Mouse (Mus musculus): ENCODE results near the gene Olfr1466.

Gene Olfr1466

GRCm38 (mm10) chr19:13338562-13338961 lies at the start of gene Olfr1466:
Olfr1466 (plus strand) TSS chr19:13338862.
- no peak for DNase-seq (ENCODE audit: low read depth, low spot score)

GRCm38 (mm10) chr19:13315441-13315840 lies 23.2 kb upstream of the Olfr1466 start, which contains the start of gene Olfr1465:
Olfr1465 (minus strand) TSS chr19:13315541.
- DNase-seq (ENCODE audit: low read depth, low spot score) = no peak

GRCm38 (mm10) chr19:13361936-13362335 lies 23.3 kb downstream of the Olfr1466 start, which contains the start of gene Olfr1467:
Olfr1467 (plus strand) TSS chr19:13362236.
- DNase-seq (ENCODE audit: low read depth, low spot score) = no peak
